Mouse (Mus musculus) megakaryocyte, embryonic 14.5 days (primary cell): ENCODE measurements around the gene Arhgef3. TPM values are rescaled to one million over a fixed set of nuclear protein-coding genes. Genes with fewer than 3 reads are reported as not detected.
"Not testable (repeated sequence)": the region's sequence is repeated elsewhere in the genome, so short reads cannot be mapped to it uniquely, and the experiment has no call there.

Experiments used
- H3K27me3 ChIP-seq: replicated peaks from 2 replicates; pipeline ENCODE3; 2012; ENCODE audit warnings: inconsistent platforms
- H3K36me3 ChIP-seq: replicated peaks from 2 replicates; pipeline ENCODE3; 2012; ENCODE audit warnings: low read length, inconsistent platforms, mixed read lengths
- H3K4me1 ChIP-seq: 2 replicates; pipeline ENCODE4 v1.6.1; 2012; ENCODE audit warnings: inconsistent platforms
- H3K4me3 ChIP-seq: replicated peaks from 2 replicates; pipeline ENCODE3; 2012; ENCODE audit warnings: moderate library complexity, mild to moderate bottlenecking, inconsistent platforms
- H3K9me3 ChIP-seq: 2 replicates; pipeline ENCODE4 v1.6.1; 2012; ENCODE audit warnings: inconsistent platforms
- FLI1 ChIP-seq: IDR thresholded peaks from 2 replicates; pipeline ENCODE4 v1.6.1; 2012; ENCODE audit warnings: low read length, inconsistent platforms, mixed read lengths
- GATA1 ChIP-seq: IDR thresholded peaks from 3 replicates; pipeline ENCODE4 v1.6.1; 2012; ENCODE audit warnings: mixed read lengths, low read length, inconsistent platforms, borderline replicate concordance
- polyA plus RNA-seq: library from polyadenylated mRNA; stranded (reverse); fragments of >175 nt; gene quantifications from 2 replicates; pipeline ENCODE4 v1.2.3, GENCODE M21; 2012; ENCODE audit warnings: low replicate concordance; ENCODE audit not compliant: insufficient read depth

The Arhgef3 gene
- polyA plus RNA-seq, 1 experiment = 6.7 TPM

- no peak for TF ChIP-seq GATA1
- TF ChIP-seq FLI1 = no peak
- peaks cover 2% of the 10 kb centered on the region for H3K27me3 ChIP-seq
- H3K9me3 ChIP-seq = no peaks in the 10 kb centered on the region
- H3K36me3 ChIP-seq = no peaks in the 10 kb centered on the region
- H3K4me3 ChIP-seq = no peak overlapping the region
- H3K4me1 ChIP-seq = peaks cover 62% of the 10 kb centered on the region
Observed at GRCm38 (mm10) chr14:27234270-27234840, 119.7 kb downstream of the Arhgef3 start.

DNA sequence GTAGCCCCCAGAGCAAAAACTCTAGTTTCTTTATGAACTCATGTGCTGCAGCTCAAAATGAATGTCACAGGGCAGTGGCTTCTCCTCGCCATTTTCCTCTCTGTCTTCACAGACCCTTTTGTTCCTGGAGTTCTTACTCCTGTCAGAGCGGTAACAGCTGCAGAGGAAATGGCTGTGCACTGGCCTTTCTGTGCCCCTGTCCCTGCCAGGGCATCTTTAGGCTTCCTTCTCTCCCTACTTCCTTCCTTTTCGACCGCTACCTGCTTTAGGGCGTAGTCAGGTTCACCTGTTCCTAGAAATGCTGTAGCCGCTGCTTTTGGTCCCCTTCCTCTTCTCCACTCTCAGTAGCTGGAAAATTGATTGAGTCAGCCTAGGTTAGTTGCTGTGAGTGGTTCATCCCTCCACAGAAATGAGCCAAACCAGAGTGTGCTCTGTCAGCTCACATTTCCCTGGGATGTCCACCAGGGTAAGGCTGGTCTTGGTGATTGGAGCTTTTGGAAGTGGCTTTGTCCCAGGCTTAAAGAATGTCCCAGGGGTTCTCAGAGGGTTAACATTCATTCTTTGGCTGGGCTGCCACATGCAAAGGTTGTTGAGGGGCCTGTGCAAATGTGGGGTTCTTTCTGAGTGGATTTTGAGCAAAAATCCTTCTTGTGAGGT is 121.3 kb downstream of the Arhgef3 start:
- H3K9me3 ChIP-seq = no peaks in the 10 kb centered on the region
- no peaks in the 10 kb centered on the region for H3K27me3 ChIP-seq
- H3K4me1 ChIP-seq = peaks cover 55% of the 10 kb centered on the region
- H3K36me3 ChIP-seq = no peaks in the 10 kb centered on the region
- no peak overlapping the region for H3K4me3 ChIP-seq
- TF ChIP-seq GATA1 (no peak), FLI1 (no peak)

GRCm38 (mm10) chr14:27237522-27238187 is 123.0 kb downstream of the Arhgef3 start:
- TF ChIP-seq FLI1 (no peak), GATA1 (no peak)
- H3K9me3 ChIP-seq = no peaks in the 10 kb centered on the region
- no peaks in the 10 kb centered on the region for H3K36me3 ChIP-seq
- H3K4me1 ChIP-seq = peaks cover 66% of the 10 kb centered on the region
- peak overlapping the region; percentile 88 for H3K4me3 ChIP-seq
- H3K27me3 ChIP-seq = no peaks in the 10 kb centered on the region

DNA sequence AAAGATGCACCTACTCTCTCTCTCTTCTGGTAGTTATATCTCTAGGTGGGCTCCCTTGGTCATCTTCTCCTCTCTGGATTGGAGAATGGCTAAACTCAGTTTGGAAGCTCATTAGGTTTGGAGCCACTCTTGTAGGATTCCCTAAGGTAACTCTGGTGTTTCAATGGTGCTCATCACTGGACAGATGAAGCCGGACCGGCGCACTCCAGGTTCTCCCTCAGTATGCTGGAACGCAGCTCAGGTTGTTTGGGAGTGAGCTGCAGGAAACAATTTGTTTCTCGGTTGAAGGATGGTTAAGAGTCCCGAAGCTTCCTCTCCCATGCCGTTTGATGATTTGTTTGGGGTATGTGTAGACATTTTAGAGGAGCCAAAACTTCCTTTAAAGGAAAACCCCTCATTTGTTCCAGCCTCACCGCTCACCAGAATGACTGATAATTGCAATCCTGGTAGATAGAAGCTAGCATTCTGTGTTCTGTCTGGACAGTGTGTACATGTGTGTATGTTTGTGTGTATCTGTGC is 124.0 kb downstream of the Arhgef3 start:
- no peaks in the 10 kb centered on the region for H3K9me3 ChIP-seq
- no peak overlapping the region for H3K4me3 ChIP-seq
- H3K36me3 ChIP-seq = no peaks in the 10 kb centered on the region
- peaks cover 76% of the 10 kb centered on the region for H3K4me1 ChIP-seq
- no peaks in the 10 kb centered on the region for H3K27me3 ChIP-seq
- no peak for TF ChIP-seq GATA1
- TF ChIP-seq FLI1 = no peak

DNA sequence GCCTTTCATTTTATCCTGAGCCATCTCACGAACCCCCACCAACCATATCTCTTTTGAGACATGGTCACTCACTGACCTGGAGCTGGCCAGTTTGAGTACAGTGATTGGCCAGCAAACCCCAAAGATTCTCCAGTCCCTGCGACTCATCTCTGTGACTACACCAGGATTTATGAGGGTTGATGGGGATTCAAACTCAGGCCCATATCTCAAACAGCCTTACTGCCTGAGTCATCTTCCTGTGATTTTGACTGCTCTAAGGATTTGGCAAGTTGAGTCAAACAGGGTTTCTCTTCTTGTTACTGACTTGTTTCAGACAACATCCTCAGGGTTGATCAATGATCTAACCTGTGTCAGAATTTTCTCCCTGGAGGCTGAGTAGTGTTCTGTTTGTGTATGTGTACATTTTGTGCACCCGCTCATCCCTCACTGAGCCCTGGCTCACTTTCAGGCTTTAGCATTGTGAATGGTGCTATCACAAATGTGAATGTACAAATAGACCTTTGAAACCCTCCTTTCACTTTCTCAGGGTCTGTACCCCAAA is 124.9 kb downstream of the Arhgef3 start:
- peaks cover 73% of the 10 kb centered on the region for H3K4me1 ChIP-seq
- H3K27me3 ChIP-seq = no peaks in the 10 kb centered on the region
- no peak overlapping the region for H3K4me3 ChIP-seq
- TF ChIP-seq FLI1 (no peak), GATA1 (no peak)
- no peaks in the 10 kb centered on the region for H3K36me3 ChIP-seq
- H3K9me3 ChIP-seq = no peaks in the 10 kb centered on the region

DNA sequence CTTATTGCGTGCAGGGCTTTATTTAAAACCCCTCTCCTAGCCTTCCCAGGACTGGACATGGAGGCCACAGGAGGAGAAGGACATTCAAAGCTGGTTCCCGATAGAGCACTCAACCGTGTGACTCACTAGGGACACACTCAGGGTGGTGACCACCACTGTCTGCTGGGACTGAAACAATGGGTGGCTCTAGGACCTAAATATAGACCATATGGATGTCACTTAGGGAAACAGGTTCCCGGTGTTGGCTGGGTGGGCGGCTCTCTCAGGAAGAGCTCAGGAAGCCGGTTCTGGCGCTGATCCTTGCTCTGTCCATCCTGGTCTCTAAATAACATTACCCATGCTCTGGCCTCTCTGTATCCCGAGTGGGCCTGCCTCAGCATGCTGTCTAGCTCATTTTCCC is 127.6 kb downstream of the Arhgef3 start:
- Histone ChIP-seq H3K4me1 (peaks cover 70% of the 10 kb centered on the region), H3K9me3 (no peaks in the 10 kb centered on the region), H3K27me3 (no peaks in the 10 kb centered on the region), H3K36me3 (no peaks in the 10 kb centered on the region), H3K4me3 (peak overlapping the region; percentile 23)
- TF ChIP-seq FLI1 = no peak
- TF ChIP-seq GATA1 = no peak

- Histone ChIP-seq H3K4me3 (no peak overlapping the region), H3K27me3 (no peaks in the 10 kb centered on the region), H3K4me1 (peaks cover 65% of the 10 kb centered on the region)
Observed at GRCm38 (mm10) chr14:27242769-27243168, 128.1 kb downstream of the Arhgef3 start.

DNA sequence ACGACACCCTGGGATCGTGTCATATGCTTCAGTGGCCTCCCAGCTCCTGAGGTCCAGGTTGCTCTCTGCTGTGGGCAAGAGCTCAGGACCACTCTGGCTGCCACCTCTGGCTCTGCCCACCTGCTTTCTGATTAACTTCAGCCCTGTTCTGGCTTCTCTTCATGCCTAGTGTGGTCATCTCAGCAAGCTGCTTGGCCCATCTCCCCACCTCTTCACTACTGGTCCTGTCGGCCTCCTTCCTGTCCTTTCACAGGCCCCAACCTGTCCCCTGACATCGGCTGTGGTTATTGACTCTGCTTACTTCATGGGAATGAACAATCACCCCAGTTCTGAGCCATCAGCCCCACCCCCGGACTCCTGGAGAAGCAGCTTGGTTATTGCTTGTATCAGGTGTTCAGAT is 128.9 kb downstream of the Arhgef3 start:
- no peaks in the 10 kb centered on the region for H3K27me3 ChIP-seq
- TF ChIP-seq GATA1 (no peak), FLI1 (no peak)
- H3K36me3 ChIP-seq = no peaks in the 10 kb centered on the region
- H3K4me3 ChIP-seq = no peak overlapping the region
- H3K4me1 ChIP-seq = peaks cover 64% of the 10 kb centered on the region
- H3K9me3 ChIP-seq = no peaks in the 10 kb centered on the region

More at GRCm38 (mm10) chr14:27242769-27243168, 128.1 kb downstream of the Arhgef3 start:
- H3K9me3 ChIP-seq = no peaks in the 10 kb centered on the region
- TF ChIP-seq FLI1 = no peak
- no peak for TF ChIP-seq GATA1
- no peaks in the 10 kb centered on the region for H3K36me3 ChIP-seq

DNA sequence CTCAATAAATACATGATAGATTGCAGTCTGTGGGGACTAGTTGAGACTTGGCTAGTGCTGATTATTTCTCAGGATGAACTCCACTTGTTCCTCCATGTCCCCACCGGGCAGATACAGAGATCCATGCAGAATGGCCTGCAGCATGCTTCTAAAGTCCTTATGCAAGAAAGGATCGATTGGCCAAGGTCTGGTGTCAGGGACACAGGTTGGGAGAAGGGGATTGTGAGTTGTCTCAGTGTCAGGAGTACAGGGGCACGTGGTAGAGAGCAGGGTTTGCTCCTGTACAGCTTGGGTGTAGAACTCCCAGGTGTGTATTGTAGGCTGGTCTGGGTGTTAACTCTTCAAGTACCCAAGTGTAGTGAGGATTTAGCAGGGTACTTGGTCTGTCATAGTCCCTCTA is 130.2 kb downstream of the Arhgef3 start:
- peaks cover 64% of the 10 kb centered on the region for H3K4me1 ChIP-seq
- TF ChIP-seq FLI1 (no peak), GATA1 (no peak)
- no peaks in the 10 kb centered on the region for H3K36me3 ChIP-seq
- no peaks in the 10 kb centered on the region for H3K27me3 ChIP-seq
- no peak overlapping the region for H3K4me3 ChIP-seq
- no peaks in the 10 kb centered on the region for H3K9me3 ChIP-seq

GRCm38 (mm10) chr14:27246424-27246823 is 131.7 kb downstream of the Arhgef3 start:
- H3K4me3 ChIP-seq = no peak overlapping the region
- H3K9me3 ChIP-seq = no peaks in the 10 kb centered on the region
- TF ChIP-seq FLI1 = no peak
- peaks cover 76% of the 10 kb centered on the region for H3K4me1 ChIP-seq
- H3K27me3 ChIP-seq = no peaks in the 10 kb centered on the region
- H3K36me3 ChIP-seq = no peaks in the 10 kb centered on the region

DNA sequence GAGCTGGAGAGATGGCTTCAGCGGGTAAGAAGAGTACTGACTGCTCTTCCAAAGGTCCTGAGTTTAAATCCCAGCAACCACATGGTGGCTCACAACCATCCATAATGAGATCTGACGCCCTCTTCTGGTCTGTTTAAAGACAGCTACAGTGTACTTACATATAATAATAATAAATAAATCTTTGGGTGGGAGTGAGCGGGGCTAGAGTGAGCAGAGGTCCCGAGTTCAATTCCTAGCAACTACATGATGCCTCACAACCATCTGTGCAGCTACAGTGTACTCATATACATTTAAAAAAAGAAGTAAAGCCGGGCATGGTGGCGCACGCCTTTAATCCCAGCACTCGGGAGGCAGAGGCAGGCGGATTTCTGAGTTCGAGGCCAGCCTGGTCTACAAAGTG is 132.2 kb downstream of the Arhgef3 start:
- not testable (repeated sequence) for H3K27me3 ChIP-seq, H3K4me3 ChIP-seq, H3K36me3 ChIP-seq, H3K9me3 ChIP-seq
- H3K4me1 ChIP-seq = peaks cover 77% of the 10 kb centered on the region
